ENCODE assay signal across 8 mouse cellular contexts in genomic region chr6:29484716-29485559, GRCm38 (mm10). TPM values are rescaled to one million over a fixed set of nuclear protein-coding genes. Genes with fewer than 3 reads are reported as not detected.
A peak's percentile ranks its signal among the peaks of the same experiment; 100 is the strongest.
DNase-seq lines count a peak whose midpoint lies in the region; ATAC-seq and TF ChIP-seq lines count a peak whose summit lies in the region.

No protein-coding gene starts in this region.

- no peaks in the 10 kb centered on the region for H3K9me3 ChIP-seq in G1E (replicated peaks)

- H3K4me1 ChIP-seq in G1E (ENCODE audit: insufficient read depth, low read depth, low read length) = peaks cover 24% of the 10 kb centered on the region
- H3K4me1 ChIP-seq in bone marrow, adult 2 months (ENCODE audit: control insufficient read depth, insufficient read depth, low read length) = peaks cover 3% of the 10 kb centered on the region; the same call in 1 of the 2 replicates

- ATAC-seq in G1E (ENCODE audit: extremely low read depth, insufficient number of reproducible peaks, low FRiP score, poor library complexity, severe bottlenecking) = no peak
- ATAC-seq in erythroblast, adult 5-6 weeks (replicated peaks; ENCODE audit: low FRiP score, poor library complexity, severe bottlenecking) = peak; percentile 66
- ATAC-seq in hematopoietic stem cell, adult 5-6 weeks (replicated peaks in 1 of 2; ENCODE audit: insufficient read depth in 1 of 2, low FRiP score in 2 of 2, low TSS enrichment in 1 of 2, low read depth in 1 of 2, poor library complexity in 2 of 2, severe bottlenecking in 2 of 2) = peak; percentile 79 to 84
- peak; percentile 95 for ATAC-seq in megakaryocyte, adult 5-6 weeks (ENCODE audit: poor library complexity, severe bottlenecking)

- DNase-seq in G1E (ENCODE audit: low spot score) = peak; percentile 55
- peak; percentile 60 to 88 for DNase-seq in layer of hippocampus, postnatal 25 days (ENCODE audit: extremely low spot score in 1 of 2, low spot score in 1 of 2)
- peak; percentile 80 for DNase-seq in right cerebral cortex, postnatal 4 days
- no peak for DNase-seq in adipocyte (ENCODE audit: low spot score)

- H3K4me3 ChIP-seq in G1E (ENCODE audit: low read depth, low read length) = peak overlapping the region; percentile 20; the same call in 1 of the 2 replicates
- H3K4me3 ChIP-seq in bone marrow, adult 2 months (replicated peaks; ENCODE audit: control insufficient read depth, low read depth, low read length) = peak overlapping the region; percentile 66

- TF ChIP-seq CTCF in G1E (IDR thresholded peaks at IDR 0.05; ENCODE audit: low read depth, low read length) = peak; percentile 87
- TF ChIP-seq CTCF in bone marrow, adult 2 months (IDR thresholded peaks at IDR 0.05; ENCODE audit: control insufficient read depth, insufficient read depth, low read length) = peak; percentile 81

- 6% methylated on average over 26 of the region's 26 CpGs for WGBS in bone marrow, adult 2 months

- no peak overlapping the region for H3K27ac ChIP-seq in bone marrow, adult 2 months (ENCODE audit: control insufficient read depth, insufficient read depth, low read depth, low read length, poor library complexity)

- H3K27me3 ChIP-seq in G1E (ENCODE audit: insufficient read depth, low read length) = peaks cover 71% of the 10 kb centered on the region

- TF ChIP-seq POLR2A in bone marrow, adult 2 months (IDR thresholded peaks at IDR 0.05; ENCODE audit: borderline replicate concordance, control insufficient read depth, low read depth, low read length) = no peak; the same call in 1 of the 2 replicates

- no peaks in the 10 kb centered on the region for H3K36me3 ChIP-seq in G1E (replicated peaks)

RNA-seq across cellular contexts. Expression of gene Atp6v1fnb, which starts 13.7 kb away (rescaled TPM):
- total RNA-seq in G1E (2014; fragmentation: Nextera tagmentation) (1.6 TPM in 1 of 2 replicates, not detected in the other), G1E (2017) (0.46 and 1.3 TPM in 2 replicates)
- polyA plus RNA-seq in G1E (2012) = 0.13 TPM in 1 of 2 replicates, not detected in the other
- polyA plus RNA-seq in bone marrow, adult 2 months (2011; ENCODE audit: insufficient read depth, insufficient read length, low replicate concordance, missing spikeins) = not detected in 2 replicates
- not detected in 2 replicates for total RNA-seq in erythroblast, adult 5-6 weeks (2015; ENCODE audit: low replicate concordance)
- total RNA-seq in erythroblast, adult 5-6 weeks (2017; ENCODE audit: low replicate concordance) = not detected in 2 replicates
- 3.4 TPM in 1 of 2 replicates, not detected in the other for total RNA-seq in hematopoietic stem cell, adult 5-6 weeks (2017)
- total RNA-seq in layer of hippocampus, postnatal 25 days (2021) = under 1 TPM in 1 of 2 experiments, not detected in 1; 0.59 TPM
- total RNA-seq in megakaryocyte, adult 5-6 weeks (2015) = 0.67 TPM in 1 of 2 replicates, not detected in the other
- total RNA-seq in megakaryocyte, adult 5-6 weeks (2017) = 0.29 TPM in 1 of 2 replicates, not detected in the other

RNA-seq across cellular contexts. Expression of gene Atp6v1f, which starts 17.4 kb away (rescaled TPM):
- total RNA-seq in G1E (2014; fragmentation: Nextera tagmentation) (138 and 150 TPM in 2 replicates), G1E (2017) (201 and 265 TPM in 2 replicates)
- polyA plus RNA-seq in G1E (2012) = 270 and 339 TPM in 2 replicates
- 123 and 143 TPM in 2 replicates for polyA plus RNA-seq in bone marrow, adult 2 months (2011; ENCODE audit: insufficient read depth, insufficient read length, low replicate concordance, missing spikeins)
- 61.9 and 77.2 TPM in 2 replicates for total RNA-seq in erythroblast, adult 5-6 weeks (2015; ENCODE audit: low replicate concordance)
- total RNA-seq in erythroblast, adult 5-6 weeks (2017; ENCODE audit: low replicate concordance) = 27.2 and 37.2 TPM in 2 replicates
- 131 and 182 TPM in 2 replicates for total RNA-seq in hematopoietic stem cell, adult 5-6 weeks (2017)
- 100 to 1,000 TPM; 241 to 263 TPM for total RNA-seq in layer of hippocampus, postnatal 25 days (2021)
- 238 and 251 TPM in 2 replicates for total RNA-seq in megakaryocyte, adult 5-6 weeks (2015)
- total RNA-seq in megakaryocyte, adult 5-6 weeks (2017) = 225 and 238 TPM in 2 replicates

RNA-seq across cellular contexts. Expression of gene Kcp, which starts 22.8 kb away (rescaled TPM):
- total RNA-seq in G1E (2014; fragmentation: Nextera tagmentation) (1.7 TPM in 1 of 2 replicates, not detected in the other), G1E (2017) (0.06 and 0.22 TPM in 2 replicates)
- 0.30 and 0.44 TPM in 2 replicates for polyA plus RNA-seq in G1E (2012)
- not detected in 2 replicates for polyA plus RNA-seq in bone marrow, adult 2 months (2011; ENCODE audit: insufficient read depth, insufficient read length, low replicate concordance, missing spikeins)
- not detected in 2 replicates for total RNA-seq in erythroblast, adult 5-6 weeks (2015; ENCODE audit: low replicate concordance)
- total RNA-seq in erythroblast, adult 5-6 weeks (2017; ENCODE audit: low replicate concordance) = not detected in 2 replicates
- not detected in 2 replicates for total RNA-seq in hematopoietic stem cell, adult 5-6 weeks (2017)
- total RNA-seq in layer of hippocampus, postnatal 25 days (2021) = 1 to 10 TPM; 2.1 to 3.0 TPM
- total RNA-seq in megakaryocyte, adult 5-6 weeks (2015) = not detected in 2 replicates
- total RNA-seq in megakaryocyte, adult 5-6 weeks (2017) = not detected in 2 replicates

RNA-seq across cellular contexts. Expression of gene Irf5, which starts 41.5 kb away (rescaled TPM):
- total RNA-seq in G1E (2014; fragmentation: Nextera tagmentation) (3.3 and 3.8 TPM in 2 replicates), G1E (2017) (5.6 and 6.4 TPM in 2 replicates)
- 10.0 and 12.2 TPM in 2 replicates for polyA plus RNA-seq in G1E (2012)
- 26.7 and 47.1 TPM in 2 replicates for polyA plus RNA-seq in bone marrow, adult 2 months (2011; ENCODE audit: insufficient read depth, insufficient read length, low replicate concordance, missing spikeins)
- 11.9 and 14.4 TPM in 2 replicates for total RNA-seq in erythroblast, adult 5-6 weeks (2015; ENCODE audit: low replicate concordance)
- total RNA-seq in erythroblast, adult 5-6 weeks (2017; ENCODE audit: low replicate concordance) = 6.6 and 12.5 TPM in 2 replicates
- total RNA-seq in hematopoietic stem cell, adult 5-6 weeks (2017) = 19.3 and 23.7 TPM in 2 replicates
- total RNA-seq in layer of hippocampus, postnatal 25 days (2021) = 1 to 10 TPM; 3.4 to 4.0 TPM
- total RNA-seq in megakaryocyte, adult 5-6 weeks (2015) = 133 and 149 TPM in 2 replicates
- total RNA-seq in megakaryocyte, adult 5-6 weeks (2017) = 231 and 243 TPM in 2 replicates

RNA-seq across cellular contexts. Expression of gene Flnc, which starts 51.9 kb away (rescaled TPM):
- 0.15 and 0.24 TPM in 2 replicates for total RNA-seq in G1E (2014; fragmentation: Nextera tagmentation)
- 0.11 and 0.17 TPM in 2 replicates for total RNA-seq in G1E (2017)
- 0.36 and 0.51 TPM in 2 replicates for polyA plus RNA-seq in G1E (2012)
- polyA plus RNA-seq in bone marrow, adult 2 months (2011; ENCODE audit: insufficient read depth, insufficient read length, low replicate concordance, missing spikeins) = 0.40 TPM in 1 of 2 replicates, not detected in the other
- total RNA-seq in erythroblast, adult 5-6 weeks (2015; ENCODE audit: low replicate concordance) = not detected in 2 replicates
- total RNA-seq in erythroblast, adult 5-6 weeks (2017; ENCODE audit: low replicate concordance) = not detected in 2 replicates
- not detected in 2 replicates for total RNA-seq in hematopoietic stem cell, adult 5-6 weeks (2017)
- 1 to 10 TPM in 1 of 2 experiments, under 1 TPM in 1; 0.96 to 1.4 TPM for total RNA-seq in layer of hippocampus, postnatal 25 days (2021)
- total RNA-seq in megakaryocyte, adult 5-6 weeks (2015) = not detected in 2 replicates
- not detected in 2 replicates for total RNA-seq in megakaryocyte, adult 5-6 weeks (2017)
